Mouse (Mus musculus) hindbrain, embryonic 16.5 days (tissue): ENCODE results near the gene Rab5c. TPM values are rescaled to one million over a fixed set of nuclear protein-coding genes. Genes with fewer than 3 reads are reported as not detected.

Experiments used
- ATAC-seq: fragments of 200-750 bp; cut with Nextera tagmentation; 2 replicates; pipeline ENCODE4 v1.8.0; 2017; ENCODE audit warnings: moderate TSS enrichment, moderate library complexity
- H3K27ac ChIP-seq: fragments of 300-500 bp; sonication (generic); 2 replicates; pipeline ENCODE4 v1.5.1; 2014; ENCODE audit warnings: low read depth, mild to moderate bottlenecking, control low read depth, low read length, moderate library complexity
- H3K27me3 ChIP-seq: fragments of 300-500 bp; sonication (generic); replicated peaks from 2 replicates; pipeline ENCODE4 v1.6.1; 2014; ENCODE audit warnings: low read length; ENCODE audit not compliant: control insufficient read depth, insufficient read depth
- H3K36me3 ChIP-seq: fragments of 300-500 bp; sonication (generic); 2 replicates; pipeline ENCODE4 v1.6.1; 2014; ENCODE audit warnings: mild to moderate bottlenecking, low read length, moderate library complexity, mixed read lengths; ENCODE audit not compliant: control insufficient read depth, insufficient read depth
- H3K4me1 ChIP-seq: fragments of 300-500 bp; sonication (generic); 2 replicates; pipeline ENCODE4 v1.6.1; 2014; ENCODE audit warnings: low read depth, low read length; ENCODE audit not compliant: control insufficient read depth, insufficient read depth
- H3K4me2 ChIP-seq: fragments of 300-500 bp; sonication (generic); 2 replicates; pipeline ENCODE4 v1.6.1; 2014; ENCODE audit warnings: mild to moderate bottlenecking, low read length, control low read depth, moderate library complexity
- H3K4me3 ChIP-seq: fragments of 300-500 bp; sonication (generic); 2 replicates; pipeline ENCODE4 v1.5.1; 2014; ENCODE audit warnings: mild to moderate bottlenecking, low read length, control low read depth, moderate library complexity
- H3K9ac ChIP-seq: fragments of 300-500 bp; sonication (generic); 2 replicates; pipeline ENCODE4 v1.6.1; 2014; ENCODE audit warnings: low read depth, mild to moderate bottlenecking, control low read depth, low read length, moderate library complexity
- H3K9me3 ChIP-seq: fragments of 300-500 bp; sonication (generic); 2 replicates; pipeline ENCODE4 v1.6.1; 2014; ENCODE audit warnings: mild to moderate bottlenecking, low read length, moderate library complexity; ENCODE audit not compliant: control insufficient read depth
- WGBS: fragments of 180-500 bp; shearing (Covaris S2); extraction: QIAGEN DNeasy Blood & Tissue Kit; methylation state at CpG from one replicate; pipeline ENCODE4 v1.1.7; 2014; 5-methylcytosine and 5-hydroxymethylcytosine counted together
- polyA plus RNA-seq: library from polyadenylated mRNA; unstranded; fragments of >200 nt; fragmentation: Nextera tagmentation; extraction: Ambion mirVana; gene quantifications from 2 replicates; pipeline ENCODE4 v1.2.1, GENCODE M21; 2015

Rab5c gene
- polyA plus RNA-seq, 1 experiment from 2014 or later = 43.8 TPM

- no peak overlapping the region for H3K27ac ChIP-seq
- no peaks in the 10 kb centered on the region for H3K27me3 ChIP-seq
- no peak overlapping the region for H3K4me2 ChIP-seq
- H3K4me1 ChIP-seq = no peaks in the 10 kb centered on the region
- H3K9ac ChIP-seq = no peak overlapping the region; the same call in none of the 2 replicates
- 14% methylated on average over 6 of the region's 6 CpGs for WGBS
- H3K9me3 ChIP-seq = no peaks in the 10 kb centered on the region
- H3K4me3 ChIP-seq = no peak overlapping the region
- ATAC-seq = peak; percentile 51; the same call in 1 of the 2 replicates
- peaks cover 17% of the 10 kb centered on the region for H3K36me3 ChIP-seq
Measured at GRCm38 (mm10) chr11:100745085-100745484, 7.1 kb upstream of the Rab5c start.

GRCm38 (mm10) chr11:100741348-100741747 lies 3.3 kb upstream of the Rab5c start:
- 76% methylated on average over 6 of the region's 6 CpGs for WGBS
- Histone ChIP-seq H3K9me3 (no peaks in the 10 kb centered on the region), H3K4me2 (no peak overlapping the region), H3K4me1 (peaks cover 12% of the 10 kb centered on the region), H3K4me3 (no peak overlapping the region), H3K9ac (no peak overlapping the region), H3K27me3 (no peaks in the 10 kb centered on the region), H3K36me3 (peaks cover 12% of the 10 kb centered on the region), H3K27ac (no peak overlapping the region)
- ATAC-seq = no peak

- H3K27me3 ChIP-seq = no peaks in the 10 kb centered on the region
- H3K4me1 ChIP-seq = peaks cover 18% of the 10 kb centered on the region
- H3K27ac ChIP-seq = peak overlapping the region; percentile 83
- peak overlapping the region; percentile 72 for H3K9ac ChIP-seq
- WGBS = 15% methylated on average over 5 of the region's 5 CpGs
- peak overlapping the region; percentile 68 for H3K4me2 ChIP-seq
- ATAC-seq = no peak
- H3K4me3 ChIP-seq = peak overlapping the region; percentile 57
- H3K36me3 ChIP-seq = peaks cover 7% of the 10 kb centered on the region
- H3K9me3 ChIP-seq = no peaks in the 10 kb centered on the region
Measured at GRCm38 (mm10) chr11:100738749-100739148, 734 bp upstream of the Rab5c start.

- peak overlapping the region; percentile 57 for H3K4me3 ChIP-seq
- 3% methylated on average over 13 of the region's 13 CpGs for whole genome bisulfite sequencing
- H3K36me3 ChIP-seq = peaks cover 7% of the 10 kb centered on the region
- H3K27me3 ChIP-seq = no peaks in the 10 kb centered on the region
- H3K4me1 ChIP-seq = peaks cover 18% of the 10 kb centered on the region
- no peaks in the 10 kb centered on the region for H3K9me3 ChIP-seq
- H3K27ac ChIP-seq = peak overlapping the region; percentile 37; the same call in 1 of the 2 replicates
- no peak for ATAC-seq
- H3K4me2 ChIP-seq = peak overlapping the region; percentile 91
- H3K9ac ChIP-seq = peak overlapping the region; percentile 80
Measured at GRCm38 (mm10) chr11:100737105-100737733, 796 bp downstream of the Rab5c start.

- Histone ChIP-seq H3K4me3 (no peak overlapping the region), H3K27ac (no peak overlapping the region), H3K4me2 (peak overlapping the region; percentile 91), H3K9me3 (no peaks in the 10 kb centered on the region), H3K27me3 (no peaks in the 10 kb centered on the region), H3K36me3 (peaks cover 6% of the 10 kb centered on the region), H3K4me1 (peaks cover 18% of the 10 kb centered on the region), H3K9ac (no peak overlapping the region)
- no peak for ATAC-seq
- 82% methylated on average over 4 of the region's 4 CpGs for whole genome bisulfite sequencing
Measured at GRCm38 (mm10) chr11:100736746-100737080, 1.3 kb downstream of the Rab5c start.

- 84% methylated on average over 14 of the region's 14 CpGs for WGBS
- peaks cover 18% of the 10 kb centered on the region for H3K4me1 ChIP-seq
- 0 out of 2 replicates have a peak overlapping the region, but pooled peaks have one; percentile 7 for H3K4me2 ChIP-seq
- H3K36me3 ChIP-seq = peaks cover under 1% of the 10 kb centered on the region
- no peak overlapping the region for H3K4me3 ChIP-seq
- H3K9ac ChIP-seq = no peak overlapping the region
- no peaks in the 10 kb centered on the region for H3K9me3 ChIP-seq
- H3K27ac ChIP-seq = no peak overlapping the region
- H3K27me3 ChIP-seq = no peaks in the 10 kb centered on the region
- ATAC-seq = no peak
Measured at GRCm38 (mm10) chr11:100735954-100736745, 1.9 kb downstream of the Rab5c start.

GRCm38 (mm10) chr11:100735134-100735865 lies 2.7 kb downstream of the Rab5c start:
- Histone ChIP-seq H3K9me3 (no peaks in the 10 kb centered on the region), H3K27ac (no peak overlapping the region), H3K4me2 (no peak overlapping the region), H3K27me3 (no peaks in the 10 kb centered on the region), H3K9ac (no peak overlapping the region), H3K4me3 (no peak overlapping the region), H3K4me1 (peaks cover 18% of the 10 kb centered on the region), H3K36me3 (no peaks in the 10 kb centered on the region)
- no peak for ATAC-seq
- 95% methylated on average over 9 of the region's 9 CpGs for WGBS

- WGBS = 85% methylated on average over 6 of the region's 6 CpGs
- H3K27ac ChIP-seq = no peak overlapping the region
- no peaks in the 10 kb centered on the region for H3K9me3 ChIP-seq
- no peak overlapping the region for H3K9ac ChIP-seq
- no peaks in the 10 kb centered on the region for H3K36me3 ChIP-seq
- no peak for ATAC-seq
- H3K27me3 ChIP-seq = no peaks in the 10 kb centered on the region
- H3K4me2 ChIP-seq = no peak overlapping the region
- H3K4me1 ChIP-seq = no peaks in the 10 kb centered on the region
- no peak overlapping the region for H3K4me3 ChIP-seq
Measured at GRCm38 (mm10) chr11:100730477-100731205, 7.4 kb downstream of the Rab5c start.
